Mouse (Mus musculus) right cerebral cortex, postnatal 14 days (tissue): ENCODE data around the gene Mtmr14.
A peak's percentile ranks its signal among the peaks of the same experiment; 100 is the strongest.

Experiments used
- DNase-seq: peaks from one replicate; pipeline ENCODE4 v3.0.0; 2022

Gene Mtmr14

GRCm38 (mm10) chr6:113282101-113282802, 44.6 kb downstream of the Mtmr14 start, which contains the start of gene Cpne9:
Cpne9 (plus strand) TSS chr6:113282307.
- peak; percentile 53 for DNase-seq

- DNase-seq = no peak
Measured at GRCm38 (mm10) chr6:113282969-113283368, 45.3 kb downstream of the Mtmr14 start.

DNA sequence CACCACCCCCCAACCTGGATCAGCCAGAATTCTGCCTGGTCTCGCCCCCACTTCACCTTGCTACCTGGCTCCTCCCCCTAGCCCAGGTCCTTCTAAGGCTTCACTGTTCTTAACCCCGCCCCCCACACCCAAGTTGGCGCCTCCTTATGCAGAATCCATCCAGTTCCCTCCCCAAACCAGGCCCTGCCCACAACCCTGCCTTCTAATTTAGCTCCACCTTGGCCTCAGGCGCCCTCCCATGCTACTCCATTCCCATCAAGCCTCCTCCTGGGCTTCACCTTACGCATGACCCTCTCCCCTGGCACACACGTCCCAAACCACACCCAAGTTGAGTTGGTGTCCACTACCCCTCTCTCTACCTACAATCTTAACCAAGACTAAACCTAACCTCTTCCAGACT, 45.9 kb downstream of the Mtmr14 start:
- no peak for DNase-seq

- DNase-seq = no peak
Measured at GRCm38 (mm10) chr6:113284931-113285330, 47.3 kb downstream of the Mtmr14 start.

DNA sequence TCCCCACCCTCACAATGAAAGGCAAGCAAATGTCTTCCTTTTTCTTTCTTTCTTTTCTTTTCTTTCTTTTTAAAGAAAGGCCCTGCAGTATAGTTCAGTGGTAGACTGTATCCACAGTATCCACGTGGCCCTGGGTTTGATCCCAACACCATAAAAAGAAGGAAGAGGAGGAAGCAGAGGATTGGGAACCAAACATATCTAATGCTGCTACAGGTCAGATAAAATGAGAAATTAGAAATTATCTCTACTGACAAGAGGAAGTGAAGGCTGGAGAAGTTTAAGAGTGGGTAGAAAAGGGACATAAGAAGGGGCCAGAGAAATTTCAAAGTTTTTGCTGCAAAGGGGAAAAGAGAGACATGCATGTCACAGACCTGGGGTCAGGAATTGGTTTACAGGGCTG, 48.7 kb downstream of the Mtmr14 start:
- no peak for DNase-seq

- no peak for DNase-seq
Measured at GRCm38 (mm10) chr6:113287236-113287635, 49.6 kb downstream of the Mtmr14 start.

DNA sequence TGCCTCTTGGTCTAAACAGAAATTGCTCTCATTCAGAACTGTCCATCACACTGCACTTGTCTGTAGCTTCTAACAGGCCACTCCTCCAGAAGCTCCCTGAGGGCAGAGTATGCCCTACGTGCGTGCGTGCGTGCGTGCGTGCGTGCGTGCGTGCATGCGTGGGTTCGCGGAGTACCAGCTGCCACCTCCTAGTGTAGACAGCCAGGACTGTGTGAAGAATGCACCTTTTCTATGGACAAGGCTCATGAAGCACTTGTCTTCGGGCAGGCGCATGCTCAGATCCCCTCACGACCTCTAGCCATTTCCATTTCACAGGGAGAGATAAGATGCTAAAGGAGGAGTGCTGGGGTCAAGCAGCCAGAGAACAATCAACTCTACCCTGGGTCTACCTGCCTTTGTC, 51.7 kb downstream of the Mtmr14 start:
- no peak for DNase-seq

- no peak for DNase-seq
Measured at GRCm38 (mm10) chr6:113290346-113290745, 52.7 kb downstream of the Mtmr14 start.

DNA sequence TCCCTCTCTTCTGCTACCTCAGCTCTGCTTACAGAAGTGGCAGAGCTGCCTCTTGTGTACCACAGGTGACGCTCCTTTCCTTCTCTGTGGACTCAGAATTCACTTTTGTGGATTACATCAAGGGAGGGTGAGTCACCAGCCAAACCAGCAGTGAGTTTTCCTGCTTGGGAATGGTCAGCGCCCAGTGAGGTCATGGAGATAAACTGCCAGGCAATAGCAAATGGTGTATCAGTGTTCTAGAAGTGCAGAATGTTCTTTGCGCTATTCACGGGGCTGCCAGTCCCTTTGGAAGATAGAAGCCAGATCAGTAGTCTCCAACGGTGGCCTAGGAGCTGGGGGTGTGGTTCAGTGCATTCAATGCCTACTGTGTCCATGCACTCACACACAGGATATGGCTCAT, 55.3 kb downstream of the Mtmr14 start:
- no peak for DNase-seq

DNA sequence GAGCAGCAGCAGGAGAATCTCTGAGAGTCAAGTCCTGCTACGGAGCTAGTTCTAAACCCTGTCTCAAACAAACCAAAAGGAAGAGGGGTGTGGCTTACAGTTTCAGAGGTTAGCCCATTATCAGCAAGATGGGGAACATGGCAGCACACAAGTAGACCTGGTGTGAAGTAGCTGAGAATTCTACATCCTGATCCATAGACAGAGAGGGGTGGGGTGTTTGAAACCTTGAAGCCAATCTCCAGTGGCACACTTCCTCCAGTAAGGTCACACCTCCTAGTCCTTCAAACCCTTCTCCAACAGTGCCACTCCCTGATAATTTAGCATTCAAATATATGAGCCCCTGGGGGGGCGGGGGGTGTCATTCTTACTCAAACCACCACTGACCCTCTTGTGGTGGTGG, 58.4 kb downstream of the Mtmr14 start:
- DNase-seq = no peak

DNA sequence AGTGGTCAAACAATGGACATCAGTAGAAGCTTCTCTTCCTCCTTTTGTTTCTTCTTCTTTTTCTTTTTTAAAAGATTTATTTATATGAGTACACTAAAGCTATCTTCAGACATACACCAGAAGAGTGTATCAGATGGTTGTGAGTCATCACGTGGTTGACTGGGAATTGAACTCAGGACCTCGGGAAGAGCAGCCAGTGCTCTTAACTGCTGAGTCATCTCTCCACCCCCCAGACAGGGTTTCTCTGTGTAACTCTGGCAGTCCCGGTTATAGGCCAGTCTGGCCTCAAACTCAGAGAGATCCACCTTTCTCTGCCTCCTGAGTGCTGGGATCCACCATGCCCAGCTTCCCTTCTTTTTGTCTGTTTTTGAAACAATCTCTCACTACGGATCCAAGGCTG, 59.0 kb downstream of the Mtmr14 start:
- DNase-seq = no peak

DNA sequence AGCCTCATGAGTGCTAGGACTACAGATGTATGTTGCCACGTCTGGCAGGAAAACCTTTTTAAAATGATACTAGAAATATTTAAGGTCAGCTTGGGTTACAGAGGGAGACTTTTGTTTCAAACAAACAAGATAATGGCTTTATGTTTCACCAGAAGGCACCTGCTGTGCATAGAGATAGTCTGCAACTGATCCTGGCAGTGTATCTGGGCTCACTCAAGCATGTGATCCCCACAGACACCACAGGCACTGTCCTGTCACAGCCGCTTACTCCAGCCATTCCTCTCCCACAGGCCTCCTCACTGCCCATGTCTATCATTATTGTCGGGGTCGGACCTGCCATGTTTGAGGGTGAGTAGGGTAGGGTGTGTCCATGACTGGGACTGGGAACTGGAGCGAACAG, 63.7 kb downstream of the Mtmr14 start:
- DNase-seq = no peak

- DNase-seq = no peak
Measured at GRCm38 (mm10) chr6:113302258-113302657, 64.6 kb downstream of the Mtmr14 start.

DNA sequence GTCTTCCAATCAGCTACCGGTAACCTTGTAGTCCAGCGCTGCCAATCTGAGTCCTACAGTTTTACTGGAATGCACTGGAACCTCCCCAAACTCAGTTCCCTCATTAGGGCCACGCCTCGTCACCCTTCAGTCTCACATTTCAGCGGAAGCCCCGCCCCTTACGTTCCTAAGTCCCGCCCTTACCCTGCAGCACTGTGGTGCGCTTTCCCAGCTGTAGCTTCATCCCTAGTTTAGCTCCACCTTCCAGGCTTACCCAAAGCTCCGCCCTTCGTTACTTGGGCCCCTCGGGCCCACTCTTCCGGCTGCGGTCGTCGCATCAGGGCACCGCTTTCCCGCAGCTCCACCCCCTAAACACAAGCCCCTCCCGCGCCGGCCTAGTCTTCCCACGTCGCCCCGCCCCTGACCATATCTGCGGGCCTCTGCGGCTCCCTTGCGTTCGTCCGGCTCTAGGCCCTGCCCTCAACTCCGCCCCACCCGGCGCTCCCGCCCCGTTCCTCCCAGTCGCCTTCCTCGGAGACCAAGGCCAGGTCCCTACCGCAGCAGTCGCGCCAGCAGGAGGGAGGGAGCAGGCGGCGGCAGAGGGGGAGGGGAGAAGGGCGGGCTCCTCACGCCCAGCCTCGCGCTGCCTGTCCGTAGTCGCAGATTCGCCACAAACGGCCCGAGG, 68.8 kb downstream of the Mtmr14 start:
- peak; percentile 99 for DNase-seq

DNA sequence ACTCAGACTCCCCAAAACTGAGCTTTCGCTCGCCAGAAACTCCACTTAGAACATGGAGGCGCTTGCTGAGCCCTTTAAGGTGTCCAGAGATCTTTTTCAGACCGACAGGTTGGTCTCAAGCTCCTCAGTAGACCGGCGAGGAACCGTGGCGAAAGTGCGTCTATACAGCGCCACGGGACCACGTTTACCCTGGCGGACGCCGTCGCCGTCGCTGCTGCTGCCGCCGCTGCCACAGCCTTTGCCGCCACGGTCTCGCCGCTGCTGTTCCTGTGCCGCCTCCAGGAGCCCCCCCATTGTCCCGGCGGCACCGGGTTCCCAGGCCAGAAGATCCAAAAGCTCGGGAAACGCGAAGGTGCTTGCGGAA, 69.3 kb downstream of the Mtmr14 start, which contains the start of gene Brpf1:
TSS of gene Brpf1 (plus strand) at position 152 of the 364 bp plus-strand sequence.
- peak; percentile 76 for DNase-seq

GRCm38 (mm10) chr6:113307481-113308121, 70.0 kb downstream of the Mtmr14 start:
- peak; percentile 44 for DNase-seq

DNA sequence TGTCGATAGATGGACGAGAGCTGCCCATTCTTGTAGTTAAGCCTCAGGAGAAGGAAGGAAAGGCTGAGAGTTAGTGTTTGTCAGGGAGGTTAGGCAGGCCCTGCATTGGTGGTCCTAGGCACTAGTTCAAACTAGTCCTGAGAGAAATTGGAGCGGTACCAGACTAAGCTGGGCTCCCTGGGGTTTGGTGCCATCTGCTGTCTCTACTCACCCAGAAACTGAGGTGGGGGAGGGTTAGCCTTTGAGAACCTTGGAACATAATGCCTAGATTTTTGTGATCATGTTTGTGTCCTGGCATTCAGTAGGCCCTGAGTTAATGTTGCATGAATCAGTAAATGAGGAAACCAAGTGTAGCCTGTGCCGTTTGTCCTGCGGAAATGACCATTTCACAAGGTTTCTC, 70.5 kb downstream of the Mtmr14 start:
- peak; percentile 32 for DNase-seq

DNA sequence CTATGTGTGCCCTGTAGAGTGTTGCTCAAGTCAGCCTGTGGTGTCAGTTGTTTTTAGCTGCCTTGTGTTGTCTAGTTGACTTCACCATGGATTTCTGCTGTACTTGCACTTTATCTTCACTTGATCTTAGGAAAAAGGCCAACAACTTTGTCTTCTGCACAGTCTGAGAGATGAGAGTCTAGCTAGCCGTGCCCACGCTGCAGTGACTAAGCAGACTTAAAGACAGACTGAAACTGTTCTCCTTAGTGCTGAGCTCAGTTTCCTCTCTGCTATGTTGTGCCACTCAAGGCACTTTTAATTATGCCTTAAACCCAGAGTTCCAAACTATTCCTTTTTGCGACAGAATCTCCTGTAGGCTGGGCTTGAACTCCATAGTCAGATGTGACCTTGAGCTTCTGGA, 78.3 kb downstream of the Mtmr14 start:
- no peak for DNase-seq

- peak; percentile 95 for DNase-seq
Measured at GRCm38 (mm10) chr6:113326533-113327315, 89.1 kb downstream of the Mtmr14 start, which contains the start of gene Ogg1. Ogg1 (plus strand) TSS chr6:113326972.

GRCm38 (mm10) chr6:113329396-113329795, 91.8 kb downstream of the Mtmr14 start:
- DNase-seq = no peak

DNA sequence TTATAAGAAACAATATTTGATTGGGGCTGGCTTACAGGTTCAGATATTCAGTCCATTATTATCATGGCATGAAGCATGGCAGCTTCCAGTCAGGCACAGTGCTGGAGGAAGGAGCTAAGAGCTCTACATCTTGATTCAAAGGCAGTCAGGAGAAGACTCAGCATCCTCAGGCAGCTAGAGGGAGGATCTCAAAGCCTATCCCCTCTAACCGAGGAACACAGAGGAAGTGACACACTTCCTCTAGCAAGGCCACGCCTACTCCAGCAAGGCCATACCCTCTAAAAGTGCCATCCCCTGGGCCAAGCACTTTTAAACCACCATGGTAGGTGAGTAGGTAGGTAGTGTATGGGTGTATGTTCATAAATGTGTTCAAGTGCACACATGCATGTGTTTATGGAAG, 92.9 kb downstream of the Mtmr14 start:
- DNase-seq = no peak
